Mouse (Mus musculus) frontal cortex, postnatal 14 days (tissue): Measurements from ENCODE around the gene Morn2.
"Not testable (repeated sequence)": the region's sequence is repeated elsewhere in the genome, so short reads cannot be mapped to it uniquely, and the experiment has no call there.

Experiments
- DNase-seq, 2 experiments: peaks; one replicate each; pipeline ENCODE4 v3.0.0; 2022; ENCODE audit warnings: low spot score in 2 of 2

Gene Morn2

GRCm38 (mm10) chr17:80290074-80290657 lies at the start of gene Morn2, which contains the start of gene Dhx57:
Morn2 (plus strand) TSS chr17:80290203.
Dhx57 (minus strand) TSS chr17:80290476.
- peak; percentile 92 to 97 for DNase-seq

- no peak for DNase-seq
Observed at GRCm38 (mm10) chr17:80241594-80241993, 48.4 kb upstream of the Morn2 start.

GRCm38 (mm10) chr17:80243116-80243515 lies 46.9 kb upstream of the Morn2 start:
- DNase-seq, result no peak

GRCm38 (mm10) chr17:80252757-80253525 lies 37.1 kb upstream of the Morn2 start:
- DNase-seq, result no peak

GRCm38 (mm10) chr17:80254421-80254820 lies 35.6 kb upstream of the Morn2 start:
- no peak for DNase-seq

- no peak for DNase-seq
Observed at GRCm38 (mm10) chr17:80255208-80255607, 34.8 kb upstream of the Morn2 start.

GRCm38 (mm10) chr17:80267065-80267464 lies 22.9 kb upstream of the Morn2 start:
- DNase-seq, result no peak

- DNase-seq, result no peak
Observed at GRCm38 (mm10) chr17:80268151-80268550, 21.9 kb upstream of the Morn2 start.

GRCm38 (mm10) chr17:80270622-80271021 lies 19.4 kb upstream of the Morn2 start:
- DNase-seq, result not testable (repeated sequence)

GRCm38 (mm10) chr17:80278255-80278654 lies 11.7 kb upstream of the Morn2 start:
- DNase-seq, result no peak

GRCm38 (mm10) chr17:80279340-80280070 lies 10.5 kb upstream of the Morn2 start:
- no peak for DNase-seq

- no peak for DNase-seq
Observed at GRCm38 (mm10) chr17:80284446-80284845, 5.6 kb upstream of the Morn2 start.

- no peak for DNase-seq
Observed at GRCm38 (mm10) chr17:80288012-80288411, 2.0 kb upstream of the Morn2 start.

- DNase-seq, result no peak
Observed at GRCm38 (mm10) chr17:80289280-80290073, 526 bp upstream of the Morn2 start.

- DNase-seq, result no peak
Observed at GRCm38 (mm10) chr17:80291148-80291547, 1.1 kb downstream of the Morn2 start.

GRCm38 (mm10) chr17:80295258-80295657 lies 5.3 kb downstream of the Morn2 start:
- DNase-seq, result no peak

- DNase-seq, result no peak
Observed at GRCm38 (mm10) chr17:80298844-80299243, 8.8 kb downstream of the Morn2 start.

- no peak for DNase-seq
Observed at GRCm38 (mm10) chr17:80307251-80307650, 17.2 kb downstream of the Morn2 start, which contains the start of gene Arhgef33. Arhgef33 (plus strand) TSS chr17:80307407.

GRCm38 (mm10) chr17:80311761-80312160 lies 21.8 kb downstream of the Morn2 start:
- DNase-seq, result no peak

GRCm38 (mm10) chr17:80312405-80312804 lies 22.4 kb downstream of the Morn2 start:
- DNase-seq, result no peak

GRCm38 (mm10) chr17:80322228-80322627 lies 32.2 kb downstream of the Morn2 start:
- no peak for DNase-seq

- DNase-seq, result no peak
Observed at GRCm38 (mm10) chr17:80323015-80323414, 33.0 kb downstream of the Morn2 start.
